Mouse (Mus musculus) hindbrain, embryonic 13.5 days (tissue): Measurements from ENCODE around the gene Mid1. TPM values are rescaled to one million over a fixed set of nuclear protein-coding genes. Genes with fewer than 3 reads are reported as not detected.

Source experiments
- ATAC-seq: fragments of 200-750 bp; cut with Nextera tagmentation; 2 replicates; pipeline ENCODE4 v1.8.0; 2017; ENCODE audit warnings: moderate TSS enrichment; ENCODE audit not compliant: low FRiP score
- H3K27ac ChIP-seq: fragments of 300-500 bp; sonication (generic); 2 replicates; pipeline ENCODE4 v1.5.1; 2015; ENCODE audit warnings: inconsistent platforms, mild to moderate bottlenecking, moderate library complexity
- H3K27me3 ChIP-seq: fragments of 300-500 bp; sonication (generic); 2 replicates; pipeline ENCODE4 v1.6.1; 2015; ENCODE audit warnings: mild to moderate bottlenecking, inconsistent platforms
- H3K36me3 ChIP-seq: fragments of 300-500 bp; sonication (generic); 2 replicates; pipeline ENCODE4 v1.6.1; 2015; ENCODE audit warnings: mild to moderate bottlenecking, inconsistent platforms
- H3K4me1 ChIP-seq: fragments of 300-500 bp; sonication (generic); replicated peaks from 2 replicates; pipeline ENCODE4 v1.6.1; 2015; ENCODE audit warnings: inconsistent platforms
- H3K4me2 ChIP-seq: fragments of 300-500 bp; sonication (generic); 2 replicates; pipeline ENCODE4 v1.6.1; 2015; ENCODE audit warnings: inconsistent platforms, mild to moderate bottlenecking, moderate library complexity
- H3K4me3 ChIP-seq: fragments of 300-500 bp; sonication (generic); 2 replicates; pipeline ENCODE4 v1.5.1; 2015; ENCODE audit warnings: mild to moderate bottlenecking, inconsistent platforms
- H3K9ac ChIP-seq: fragments of 300-500 bp; sonication (generic); 2 replicates; pipeline ENCODE4 v1.6.1; 2015; ENCODE audit warnings: mild to moderate bottlenecking, inconsistent platforms
- H3K9me3 ChIP-seq: fragments of 300-500 bp; sonication (generic); 2 replicates; pipeline ENCODE4 v1.6.1; 2016; ENCODE audit warnings: inconsistent platforms
- WGBS: fragments of 180-500 bp; shearing (Covaris S2); methylation state at CpG from one replicate; pipeline ENCODE4 v1.1.7; 2015; 5-methylcytosine and 5-hydroxymethylcytosine counted together
- polyA plus RNA-seq: library from polyadenylated mRNA; unstranded; fragments of >200 nt; fragmentation: Nextera tagmentation; extraction: Ambion mirVana; gene quantifications from 2 replicates; pipeline ENCODE4 v1.2.1, GENCODE M21; 2015

Gene Mid1
- polyA plus RNA-seq, 1 experiment from 2014 or later: 7.7 TPM

- H3K36me3 ChIP-seq: no peaks in the 10 kb centered on the region
- peaks cover 6% of the 10 kb centered on the region; the same call in 1 of the 2 replicates for H3K4me1 ChIP-seq
- H3K4me2 ChIP-seq: peak overlapping the region; percentile 41
- H3K9me3 ChIP-seq: no peaks in the 10 kb centered on the region
- peaks cover 29% of the 10 kb centered on the region for H3K27me3 ChIP-seq
- no peak for ATAC-seq
- H3K9ac ChIP-seq: peak overlapping the region; percentile 60; the same call in 1 of the 2 replicates
- H3K27ac ChIP-seq: peak overlapping the region; percentile 74
- 28% methylated on average over 5 of the region's 5 CpGs for WGBS
- H3K4me3 ChIP-seq: peak overlapping the region; percentile 17
Observed at GRCm38 (mm10) chrX:169828136-169828535, 143.1 kb downstream of the Mid1 start.

GRCm38 (mm10) chrX:169830052-169830451 is 145.1 kb downstream of the Mid1 start:
- no peaks in the 10 kb centered on the region for H3K9me3 ChIP-seq
- no peaks in the 10 kb centered on the region for H3K36me3 ChIP-seq
- peaks cover 28% of the 10 kb centered on the region for H3K27me3 ChIP-seq
- H3K4me1 ChIP-seq: peaks cover 6% of the 10 kb centered on the region; the same call in 1 of the 2 replicates
- ATAC-seq: no peak
- no peak overlapping the region for H3K27ac ChIP-seq
- H3K4me3 ChIP-seq: no peak overlapping the region
- H3K4me2 ChIP-seq: peak overlapping the region; percentile 26; the same call in 1 of the 2 replicates
- H3K9ac ChIP-seq: no peak overlapping the region
- WGBS: 32% methylated on average over 4 of the region's 4 CpGs

- WGBS: 33% methylated on average over 5 of the region's 5 CpGs
- Histone ChIP-seq H3K27me3 (peaks cover 5% of the 10 kb centered on the region; the same call in 1 of the 2 replicates), H3K4me1 (no peaks in the 10 kb centered on the region), H3K4me3 (no peak overlapping the region), H3K27ac (peak overlapping the region; percentile 60; the same call in 1 of the 2 replicates), H3K9ac (no peak overlapping the region), H3K36me3 (no peaks in the 10 kb centered on the region), H3K4me2 (0 out of 2 replicates have a peak overlapping the region, but pooled peaks have one; percentile 13), H3K9me3 (no peaks in the 10 kb centered on the region)
- peak; percentile 81 for ATAC-seq
Observed at GRCm38 (mm10) chrX:169837947-169838649, 153.1 kb downstream of the Mid1 start.

- H3K36me3 ChIP-seq: no peaks in the 10 kb centered on the region
- H3K4me1 ChIP-seq: no peaks in the 10 kb centered on the region
- 82% methylated on average over 2 of the region's 2 CpGs for WGBS
- H3K4me2 ChIP-seq: no peak overlapping the region
- no peak overlapping the region for H3K4me3 ChIP-seq
- H3K9ac ChIP-seq: no peak overlapping the region
- no peak for ATAC-seq
- H3K27me3 ChIP-seq: 0 out of 2 replicates have a peak, but pooled peaks cover 2% of the 10 kb centered on the region
- H3K9me3 ChIP-seq: no peaks in the 10 kb centered on the region
- H3K27ac ChIP-seq: no peak overlapping the region
Observed at GRCm38 (mm10) chrX:169838650-169838971, 153.6 kb downstream of the Mid1 start.

- Histone ChIP-seq H3K27ac (no peak overlapping the region), H3K4me3 (no peak overlapping the region), H3K9me3 (no peaks in the 10 kb centered on the region), H3K36me3 (no peaks in the 10 kb centered on the region), H3K4me2 (no peak overlapping the region), H3K4me1 (peaks cover 11% of the 10 kb centered on the region), H3K9ac (no peak overlapping the region), H3K27me3 (peaks cover 22% of the 10 kb centered on the region; the same call in 1 of the 2 replicates)
- no peak for ATAC-seq
- 34% methylated on average over 1 of the region's 1 CpGs for WGBS
Observed at GRCm38 (mm10) chrX:169843267-169843666, 158.3 kb downstream of the Mid1 start.

GRCm38 (mm10) chrX:169844150-169844772 is 159.3 kb downstream of the Mid1 start:
- no peak overlapping the region for H3K4me2 ChIP-seq
- H3K9ac ChIP-seq: no peak overlapping the region
- WGBS: 21% methylated on average over 5 of the region's 5 CpGs
- 0 out of 2 replicates have a peak, but pooled peaks have one; percentile 24 for ATAC-seq
- no peak overlapping the region for H3K4me3 ChIP-seq
- H3K27ac ChIP-seq: 0 out of 2 replicates have a peak overlapping the region, but pooled peaks have one; percentile 30
- H3K9me3 ChIP-seq: no peaks in the 10 kb centered on the region
- peaks cover 27% of the 10 kb centered on the region; the same call in 1 of the 2 replicates for H3K27me3 ChIP-seq
- H3K36me3 ChIP-seq: no peaks in the 10 kb centered on the region
- H3K4me1 ChIP-seq: peaks cover 11% of the 10 kb centered on the region

GRCm38 (mm10) chrX:169846187-169846586 is 161.2 kb downstream of the Mid1 start:
- WGBS: 34% methylated on average over 3 of the region's 3 CpGs
- H3K27me3 ChIP-seq: peaks cover 28% of the 10 kb centered on the region; the same call in 1 of the 2 replicates

GRCm38 (mm10) chrX:169861194-169861720 is 176.3 kb downstream of the Mid1 start:
- H3K9me3 ChIP-seq: no peaks in the 10 kb centered on the region
- H3K4me2 ChIP-seq: no peak overlapping the region
- no peak overlapping the region for H3K9ac ChIP-seq
- peaks cover 29% of the 10 kb centered on the region for H3K27me3 ChIP-seq
- H3K4me3 ChIP-seq: no peak overlapping the region
- WGBS: 60% methylated on average over 2 of the region's 2 CpGs
- no peak overlapping the region for H3K27ac ChIP-seq
- H3K4me1 ChIP-seq: no peaks in the 10 kb centered on the region
- H3K36me3 ChIP-seq: no peaks in the 10 kb centered on the region
- ATAC-seq: no peak

More at GRCm38 (mm10) chrX:169846187-169846586, 161.2 kb downstream of the Mid1 start:
- Histone ChIP-seq H3K9ac (no peak overlapping the region), H3K4me3 (no peak overlapping the region), H3K27ac (no peak overlapping the region), H3K9me3 (no peaks in the 10 kb centered on the region), H3K4me2 (no peak overlapping the region), H3K4me1 (peaks cover 11% of the 10 kb centered on the region), H3K36me3 (no peaks in the 10 kb centered on the region)
- ATAC-seq: no peak

- Histone ChIP-seq H3K27me3 (peaks cover 29% of the 10 kb centered on the region), H3K4me2 (no peak overlapping the region), H3K9ac (no peak overlapping the region), H3K4me1 (no peaks in the 10 kb centered on the region), H3K4me3 (no peak overlapping the region), H3K27ac (no peak overlapping the region), H3K9me3 (no peaks in the 10 kb centered on the region), H3K36me3 (no peaks in the 10 kb centered on the region)
- ATAC-seq: no peak
Observed at GRCm38 (mm10) chrX:169862440-169862839, 177.4 kb downstream of the Mid1 start.

- peaks cover 25% of the 10 kb centered on the region; the same call in 1 of the 2 replicates for H3K27me3 ChIP-seq
Observed at GRCm38 (mm10) chrX:169862848-169863247, 177.8 kb downstream of the Mid1 start.

GRCm38 (mm10) chrX:169863841-169864240 is 178.8 kb downstream of the Mid1 start:
- Histone ChIP-seq H3K4me3 (no peak overlapping the region), H3K27me3 (peaks cover 29% of the 10 kb centered on the region), H3K36me3 (no peaks in the 10 kb centered on the region), H3K9ac (no peak overlapping the region), H3K9me3 (no peaks in the 10 kb centered on the region), H3K4me2 (no peak overlapping the region), H3K4me1 (no peaks in the 10 kb centered on the region), H3K27ac (no peak overlapping the region)
- ATAC-seq: no peak
- 69% methylated on average over 1 of the region's 1 CpGs for WGBS

More at GRCm38 (mm10) chrX:169862848-169863247, 177.8 kb downstream of the Mid1 start:
- no peak overlapping the region for H3K27ac ChIP-seq
- ATAC-seq: no peak
- H3K4me2 ChIP-seq: no peak overlapping the region
- no peak overlapping the region for H3K4me3 ChIP-seq
- 26% methylated on average over 1 of the region's 1 CpGs for WGBS
- H3K36me3 ChIP-seq: no peaks in the 10 kb centered on the region
- no peaks in the 10 kb centered on the region for H3K4me1 ChIP-seq
- no peaks in the 10 kb centered on the region for H3K9me3 ChIP-seq
- no peak overlapping the region for H3K9ac ChIP-seq

- Histone ChIP-seq H3K4me3 (no peak overlapping the region), H3K4me1 (no peaks in the 10 kb centered on the region), H3K36me3 (no peaks in the 10 kb centered on the region), H3K9me3 (no peaks in the 10 kb centered on the region), H3K27me3 (peaks cover 32% of the 10 kb centered on the region), H3K4me2 (no peak overlapping the region), H3K27ac (no peak overlapping the region), H3K9ac (no peak overlapping the region)
- 81% methylated on average over 5 of the region's 5 CpGs for WGBS
- ATAC-seq: no peak
Observed at GRCm38 (mm10) chrX:169868223-169868622, 183.2 kb downstream of the Mid1 start.
